ENCODE assay signal across 10 mouse cellular contexts in the genomic region with DNA sequence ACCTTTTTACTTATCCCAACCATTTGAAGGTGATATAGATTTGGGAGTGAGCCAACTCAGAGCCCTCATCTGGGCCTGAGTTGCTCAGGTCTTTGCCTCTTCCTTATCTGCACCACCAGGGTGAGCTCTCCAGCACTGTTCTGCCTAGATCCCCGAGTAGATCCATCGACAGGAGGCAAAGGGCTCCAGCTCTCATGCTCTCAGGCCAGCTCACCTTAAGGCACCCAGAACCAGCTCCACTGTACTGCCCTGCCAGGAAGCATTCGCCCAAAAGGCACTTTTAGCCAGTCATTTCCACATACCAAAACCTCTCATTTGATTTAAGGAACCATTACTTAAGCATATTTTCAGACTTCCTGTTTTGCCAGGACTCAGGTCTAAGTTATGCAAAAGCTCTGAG. TPM values are rescaled to one million over a fixed set of nuclear protein-coding genes. Genes with fewer than 3 reads are reported as not detected.
DNase-seq lines count a peak whose midpoint lies in the region; ATAC-seq and TF ChIP-seq lines count a peak whose summit lies in the region.
"Had no signal": no experiment of that assay in that cellular context is flagged by ENCODE, and none has a peak within 500 bp of the region (broad histone marks: within the 10 kb centered on the region; RNA-seq: fewer than 3 reads in every experiment).

No protein-coding gene starts in this region.

- intact Hi-C loops in left cerebral cortex, postnatal 4 days (cut with DNase I) = no loop called here

- no peak overlapping the region for H3K4me2 ChIP-seq in liver, embryonic 11.5 days

- peak; percentile 27; the same call in 1 of the 2 replicates for TF ChIP-seq CTCF in lung, adult 2 months (IDR thresholded peaks at IDR 0.05; ENCODE audit: insufficient read depth, low read length)

- H3K27me3 ChIP-seq in liver, embryonic 11.5 days (replicated peaks; ENCODE audit: control insufficient read depth, insufficient read depth, low read length) = no peaks in the 10 kb centered on the region

- H3K36me3 ChIP-seq in liver, embryonic 11.5 days (ENCODE audit: control insufficient read depth, insufficient read depth, low read length) = no peaks in the 10 kb centered on the region

- peak; percentile 86 for ATAC-seq in liver, embryonic 11.5 days (replicated peaks; ENCODE audit: low FRiP score)

- TF ChIP-seq POLR2A in lung, adult 2 months (IDR thresholded peaks at IDR 0.05; ENCODE audit: borderline replicate concordance, extremely low read depth, low read depth, low read length) = no peak

- no peak for DNase-seq in lung, adult 2 months
- no peak for DNase-seq in lung, postnatal 25 days (ENCODE audit: low spot score)
- peak; percentile 19 for DNase-seq in ZHBTc4 (ENCODE audit: low read depth, low spot score)
- DNase-seq in liver, embryonic 11.5 days (ENCODE audit: low spot score) = no peak
- DNase-seq in skeletal muscle tissue, adult 2 months (ENCODE audit: low read depth, low spot score) = peak; percentile 4
- DNase-seq in left cerebral cortex, postnatal 4 days = no peak
- no peak for DNase-seq in gastrocnemius, adult 18-20 months (ENCODE audit: low spot score)
- no peak for DNase-seq in gastrocnemius, adult 8-10 months (ENCODE audit: low spot score in 2 of 2)
- DNase-seq: gastrocnemius, postnatal 14 days; right cerebral cortex, adult 18-20 months had no signal

- H3K9ac ChIP-seq in liver, embryonic 11.5 days (ENCODE audit: low read depth, low read length) = no peak overlapping the region

- no peak overlapping the region for H3K4me3 ChIP-seq in lung, adult 2 months (replicated peaks; ENCODE audit: extremely low read depth, low read depth, low read length)
- no peak overlapping the region for H3K4me3 ChIP-seq in liver, embryonic 11.5 days (ENCODE audit: low read depth, low read length)

- 28% methylated on average over 3 of the region's 3 CpGs for WGBS in lung, adult 2 months
- WGBS in liver, embryonic 11.5 days = 36% methylated on average over 3 of the region's 3 CpGs

- H3K9me3 ChIP-seq in liver, embryonic 11.5 days (ENCODE audit: control insufficient read depth, low read length) = no peaks in the 10 kb centered on the region

- H3K4me1 ChIP-seq in lung, adult 2 months (ENCODE audit: control insufficient read depth, insufficient read depth, low read length) = peaks cover 2% of the 10 kb centered on the region; the same call in 1 of the 2 replicates
- peaks cover 13% of the 10 kb centered on the region for H3K4me1 ChIP-seq in liver, embryonic 11.5 days (replicated peaks; ENCODE audit: control insufficient read depth, insufficient read depth, low read length)

- no peak overlapping the region for H3K27ac ChIP-seq in liver, embryonic 11.5 days (ENCODE audit: low read depth, low read length)

RNA-seq across cellular contexts. Expression of gene Mblac2, which starts 29.8 kb away (rescaled TPM):
- polyA plus RNA-seq in lung, adult 2 months (2012; rRNA removed) = 2.8 and 4.0 TPM in 2 replicates
- 3.7 and 5.2 TPM in 2 replicates for polyA plus RNA-seq in liver, embryonic 11.5 days (2014; fragmentation: Nextera tagmentation; extraction: Ambion mirVana)
- total RNA-seq in left cerebral cortex, postnatal 4 days (2021) = 10 to 100 TPM; 34.1 to 39.5 TPM
- 1 to 10 TPM; 1.7 to 1.8 TPM for total RNA-seq in gastrocnemius, adult 18-20 months (2021)
- 1 to 10 TPM; 1.2 to 1.8 (median 1.4) TPM for total RNA-seq in gastrocnemius, adult 8-10 months (2022)

RNA-seq across cellular contexts. Expression of gene Polr3g, which starts 30.1 kb away (rescaled TPM):
- polyA plus RNA-seq in lung, adult 2 months (2012; rRNA removed) = 1.2 and 6.4 TPM in 2 replicates
- 22.9 and 26.3 TPM in 2 replicates for polyA plus RNA-seq in liver, embryonic 11.5 days (2014; fragmentation: Nextera tagmentation; extraction: Ambion mirVana)
- 1 to 10 TPM; 4.0 to 4.8 TPM for total RNA-seq in left cerebral cortex, postnatal 4 days (2021)
- 1 to 10 TPM; 1.5 to 1.8 TPM for total RNA-seq in gastrocnemius, adult 18-20 months (2021)
- total RNA-seq in gastrocnemius, adult 8-10 months (2022) = 1 to 10 TPM; 1.6 to 4.2 (median 3.3) TPM

RNA-seq across cellular contexts. Expression of gene Cetn3, which starts 42.0 kb away (rescaled TPM):
- 2.9 and 8.8 TPM in 2 replicates for polyA plus RNA-seq in lung, adult 2 months (2012; rRNA removed)
- 247 and 270 TPM in 2 replicates for polyA plus RNA-seq in liver, embryonic 11.5 days (2014; fragmentation: Nextera tagmentation; extraction: Ambion mirVana)
- 100 to 1,000 TPM; 260 to 298 TPM for total RNA-seq in left cerebral cortex, postnatal 4 days (2021)
- total RNA-seq in gastrocnemius, adult 18-20 months (2021) = 10 to 100 TPM; 21.6 to 26.3 TPM
- 10 to 100 TPM; 15.6 to 20.6 (median 18.8) TPM for total RNA-seq in gastrocnemius, adult 8-10 months (2022)

Comparison
In these comparisons a context has a peak if more than half of its experiments do, and no peak if none do; other contexts are left out.
1. DNase-seq: peak in ZHBTc4 (single experiment) and skeletal muscle tissue, adult 2 months (single experiment); none in lung, adult 2 months (single experiment), lung, postnatal 25 days (single experiment), liver, embryonic 11.5 days (single experiment), left cerebral cortex, postnatal 4 days (single experiment), gastrocnemius, adult 18-20 months (single experiment) and gastrocnemius, adult 8-10 months (0 of 2).
2. RNA of gene Mblac2, which starts 29.8 kb away (total RNA-seq): 34.1 to 39.5 TPM in left cerebral cortex, postnatal 4 days; 1.7 to 1.8 TPM in gastrocnemius, adult 18-20 months and 1.2 to 1.8 TPM in gastrocnemius, adult 8-10 months; every median in the first group is over 10 times any median in the second.
3. RNA of gene Cetn3, which starts 42.0 kb away (total RNA-seq): 260 to 298 TPM in left cerebral cortex, postnatal 4 days; 21.6 to 26.3 TPM in gastrocnemius, adult 18-20 months and 15.6 to 20.6 TPM in gastrocnemius, adult 8-10 months; every median in the first group is over 4 times any median in the second.